Mouse (Mus musculus): ENCODE measurements at regions not wholly inside any gene's neighbourhood (a gene's known extent, or its start where the extent isn't known, plus 50 kb on each side); places are given as distances from the start of the nearest gene placed in this dataset.

GRCm38 (mm10) chr14:104644626-104645025 is 122.2 kb upstream of the Rnf219 start:
- Histone ChIP-seq H3K9ac (ENCODE audit: low read length) (no peak overlapping the region), H3K27me3 (ENCODE audit: control insufficient read depth, insufficient read depth, low read length) (no peaks in the 10 kb centered on the region), H3K4me1 (replicated peaks; ENCODE audit: control insufficient read depth, insufficient read depth) (no peaks in the 10 kb centered on the region), H3K27ac (replicated peaks) (no peak overlapping the region), H3K36me3 (ENCODE audit: control insufficient read depth, insufficient read depth, low read length) (no peaks in the 10 kb centered on the region), H3K9me3 (ENCODE audit: control insufficient read depth, low read length) (no peaks in the 10 kb centered on the region), H3K4me2 (replicated peaks; ENCODE audit: low read depth) (no peak overlapping the region), H3K4me3 (ENCODE audit: low read depth, low read length) (no peak overlapping the region)
- 87% methylated on average over 4 of the region's 4 CpGs for WGBS
- TF ChIP-seq EP300 (optimal IDR thresholded peaks at IDR 0.05) (no peak), CTCF (IDR thresholded peaks at IDR 0.05; ENCODE audit: low read depth) (no peak)
- DNase-seq (ENCODE audit: low spot score) (no peak), ATAC-seq (ENCODE audit: low FRiP score, low TSS enrichment) (no peak)

GRCm38 (mm10) chr14:104642783-104643182 is 120.3 kb upstream of the Rnf219 start:
- H3K27me3 ChIP-seq (ENCODE audit: control insufficient read depth, insufficient read depth, low read length), result no peaks in the 10 kb centered on the region
- H3K36me3 ChIP-seq (ENCODE audit: control insufficient read depth, insufficient read depth, low read length), result no peaks in the 10 kb centered on the region
- ATAC-seq (ENCODE audit: low FRiP score, low TSS enrichment) (no peak), DNase-seq (ENCODE audit: low spot score) (no peak)
- H3K9ac ChIP-seq (ENCODE audit: low read length), result no peak overlapping the region
- no peaks in the 10 kb centered on the region for H3K4me1 ChIP-seq (replicated peaks; ENCODE audit: control insufficient read depth, insufficient read depth)
- no peak overlapping the region for H3K4me2 ChIP-seq (replicated peaks; ENCODE audit: low read depth)
- no peak overlapping the region for H3K27ac ChIP-seq (replicated peaks)
- TF ChIP-seq CTCF (IDR thresholded peaks at IDR 0.05; ENCODE audit: low read depth), result no peak
- TF ChIP-seq EP300 (optimal IDR thresholded peaks at IDR 0.05), result no peak
- 60% methylated on average over 6 of the region's 6 CpGs for WGBS
- no peaks in the 10 kb centered on the region for H3K9me3 ChIP-seq (ENCODE audit: control insufficient read depth, low read length)
- no peak overlapping the region for H3K4me3 ChIP-seq (ENCODE audit: low read depth, low read length)

- H3K27me3 ChIP-seq (ENCODE audit: control insufficient read depth, insufficient read depth, low read length), result no peaks in the 10 kb centered on the region
- WGBS, result 83% methylated on average over 7 of the region's 7 CpGs
- DNase-seq (ENCODE audit: low spot score), result no peak
- no peaks in the 10 kb centered on the region for H3K36me3 ChIP-seq (ENCODE audit: control insufficient read depth, insufficient read depth, low read length)
- no peaks in the 10 kb centered on the region for H3K9me3 ChIP-seq (ENCODE audit: control insufficient read depth, low read length)
- no peaks in the 10 kb centered on the region for H3K4me1 ChIP-seq (replicated peaks; ENCODE audit: control insufficient read depth, insufficient read depth)
- no peak for ATAC-seq (ENCODE audit: low FRiP score, low TSS enrichment)
- H3K4me3 ChIP-seq (ENCODE audit: low read depth, low read length), result no peak overlapping the region
- H3K4me2 ChIP-seq (replicated peaks; ENCODE audit: low read depth), result no peak overlapping the region
- H3K9ac ChIP-seq (ENCODE audit: low read length), result no peak overlapping the region
- no peak overlapping the region for H3K27ac ChIP-seq (replicated peaks)
- TF ChIP-seq CTCF (IDR thresholded peaks at IDR 0.05; ENCODE audit: low read depth), result no peak
- TF ChIP-seq EP300 (optimal IDR thresholded peaks at IDR 0.05), result no peak
These were observed 116.9 kb upstream of the Rnf219 start for GRCm38 (mm10) chr14:104639300-104639699.

GRCm38 (mm10) chr14:104611467-104611866 is 89.0 kb upstream of the Rnf219 start:
- ATAC-seq (ENCODE audit: low FRiP score, low TSS enrichment) (no peak), DNase-seq (ENCODE audit: low spot score) (no peak)
- H3K4me1 ChIP-seq (replicated peaks; ENCODE audit: control insufficient read depth, insufficient read depth), result no peaks in the 10 kb centered on the region
- no peak overlapping the region for H3K4me2 ChIP-seq (replicated peaks; ENCODE audit: low read depth)
- no peak overlapping the region for H3K9ac ChIP-seq (ENCODE audit: low read length)
- H3K36me3 ChIP-seq (ENCODE audit: control insufficient read depth, insufficient read depth, low read length), result no peaks in the 10 kb centered on the region
- 79% methylated on average over 3 of the region's 3 CpGs for WGBS
- H3K4me3 ChIP-seq (ENCODE audit: low read depth, low read length), result no peak overlapping the region
- no peaks in the 10 kb centered on the region for H3K27me3 ChIP-seq (ENCODE audit: control insufficient read depth, insufficient read depth, low read length)
- H3K27ac ChIP-seq (replicated peaks), result no peak overlapping the region
- TF ChIP-seq CTCF (IDR thresholded peaks at IDR 0.05; ENCODE audit: low read depth) (no peak), EP300 (optimal IDR thresholded peaks at IDR 0.05) (no peak)
- no peaks in the 10 kb centered on the region for H3K9me3 ChIP-seq (ENCODE audit: control insufficient read depth, low read length)

GRCm38 (mm10) chr14:104610378-104610777 is 87.9 kb upstream of the Rnf219 start:
- DNase-seq (ENCODE audit: low spot score) (peak; percentile 28), ATAC-seq (ENCODE audit: low FRiP score, low TSS enrichment) (no peak)
- H3K9ac ChIP-seq (ENCODE audit: low read length), result no peak overlapping the region
- H3K4me1 ChIP-seq (replicated peaks; ENCODE audit: control insufficient read depth, insufficient read depth), result no peaks in the 10 kb centered on the region
- H3K36me3 ChIP-seq (ENCODE audit: control insufficient read depth, insufficient read depth, low read length), result no peaks in the 10 kb centered on the region
- H3K9me3 ChIP-seq (ENCODE audit: control insufficient read depth, low read length), result no peaks in the 10 kb centered on the region
- no peaks in the 10 kb centered on the region for H3K27me3 ChIP-seq (ENCODE audit: control insufficient read depth, insufficient read depth, low read length)
- no peak overlapping the region for H3K4me2 ChIP-seq (replicated peaks; ENCODE audit: low read depth)
- WGBS, result 77% methylated on average over 4 of the region's 4 CpGs
- no peak overlapping the region for H3K4me3 ChIP-seq (ENCODE audit: low read depth, low read length)
- TF ChIP-seq EP300 (optimal IDR thresholded peaks at IDR 0.05) (no peak), CTCF (IDR thresholded peaks at IDR 0.05; ENCODE audit: low read depth) (peak; percentile 63)
- no peak overlapping the region for H3K27ac ChIP-seq (replicated peaks)

GRCm38 (mm10) chr14:104594851-104595250 is 72.4 kb upstream of the Rnf219 start:
- Histone ChIP-seq H3K27me3 (ENCODE audit: control insufficient read depth, insufficient read depth, low read length) (no peaks in the 10 kb centered on the region), H3K36me3 (ENCODE audit: control insufficient read depth, insufficient read depth, low read length) (no peaks in the 10 kb centered on the region), H3K9me3 (ENCODE audit: control insufficient read depth, low read length) (no peaks in the 10 kb centered on the region), H3K4me3 (ENCODE audit: low read depth, low read length) (no peak overlapping the region), H3K4me2 (replicated peaks; ENCODE audit: low read depth) (no peak overlapping the region), H3K9ac (ENCODE audit: low read length) (no peak overlapping the region), H3K27ac (replicated peaks) (no peak overlapping the region), H3K4me1 (replicated peaks; ENCODE audit: control insufficient read depth, insufficient read depth) (no peaks in the 10 kb centered on the region)
- TF ChIP-seq CTCF (IDR thresholded peaks at IDR 0.05; ENCODE audit: low read depth) (no peak), EP300 (optimal IDR thresholded peaks at IDR 0.05) (no peak)
- DNase-seq (ENCODE audit: low spot score) (no peak), ATAC-seq (ENCODE audit: low FRiP score, low TSS enrichment) (no peak)
- 78% methylated on average over 3 of the region's 3 CpGs for WGBS
